Mouse (Mus musculus): ENCODE data around the gene Cnfn. TPM values are rescaled to one million over a fixed set of nuclear protein-coding genes. Genes with fewer than 3 reads are reported as not detected.

The Cnfn gene
- polyA plus RNA-seq, 1 experiment: not detected

DNA sequence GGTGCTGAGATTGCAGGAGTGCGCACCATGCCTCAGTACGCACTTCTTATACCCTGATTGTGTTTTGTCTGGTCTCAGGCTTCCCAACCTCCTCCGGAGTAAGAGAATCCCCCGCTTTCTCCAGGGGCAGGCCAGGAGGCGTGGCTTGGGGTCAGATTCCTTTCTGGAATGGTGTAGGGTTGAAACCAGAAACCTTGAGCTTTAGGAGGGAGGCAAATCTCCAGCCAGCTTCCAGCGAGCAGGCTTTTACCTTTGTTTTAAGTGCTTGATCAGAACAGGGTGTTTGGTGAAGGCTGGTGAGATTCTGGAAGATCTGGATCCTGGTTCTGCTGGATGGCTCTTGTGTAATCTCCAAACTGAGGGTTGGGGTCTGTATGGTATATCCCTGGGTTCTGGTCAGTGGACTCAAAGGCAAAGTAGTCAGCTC, 47.5 kb downstream of the Cnfn start:
- Histone ChIP-seq H3K4me1 (ENCODE audit: control insufficient read depth, insufficient read depth, insufficient read length) (0 out of 2 replicates have a peak, but pooled peaks cover 3% of the 10 kb centered on the region), H3K36me3 (ENCODE audit: control insufficient read depth, insufficient read depth, low read length) (no peaks in the 10 kb centered on the region), H3K27ac (ENCODE audit: insufficient read depth, low read length) (no peak overlapping the region), H3K27me3 (ENCODE audit: control insufficient read depth, insufficient read depth, low read length) (no peaks in the 10 kb centered on the region), H3K4me3 (ENCODE audit: extremely low read depth, insufficient read depth, insufficient read length) (no peak overlapping the region)
- no peak for DNase-seq (ENCODE audit: low read depth in 1 of 2, low spot score in 2 of 2)
- no peak for TF ChIP-seq CTCF (IDR thresholded peaks at IDR 0.05; ENCODE audit: extremely low read depth, insufficient read depth, insufficient read length, insufficient replicate concordance)
- TF ChIP-seq POLR2A (IDR thresholded peaks at IDR 0.05; ENCODE audit: low read depth, low read length): no peak
- 80% methylated on average over 6 of the region's 6 CpGs for WGBS

Other genes with a start within 250 kb of the Cnfn start
- gene Pou2f2, start 190.0 kb downstream of the Cnfn start, polyA plus RNA-seq (2012; rRNA removed): 61.7 and 83.3 TPM in 2 replicates
- 75.5 and 77.0 TPM in 2 replicates for gene Dedd2, start 149.1 kb downstream of the Cnfn start, polyA plus RNA-seq (2012; rRNA removed)
- gene Zfp526, start 148.3 kb downstream of the Cnfn start, polyA plus RNA-seq (2012; rRNA removed): 14.4 and 16.4 TPM in 2 replicates
- 106 and 125 TPM in 2 replicates for gene Gsk3a, start 131.9 kb downstream of the Cnfn start, polyA plus RNA-seq (2012; rRNA removed)
- 17.2 and 21.3 TPM in 2 replicates for gene Erf, start 119.0 kb downstream of the Cnfn start, polyA plus RNA-seq (2012; rRNA removed)
- 112 and 128 TPM in 2 replicates for gene Cic, start 102.0 kb downstream of the Cnfn start, polyA plus RNA-seq (2012; rRNA removed)
- 62.9 and 90.7 TPM in 2 replicates for gene Pafah1b3, start 71.7 kb downstream of the Cnfn start, polyA plus RNA-seq (2012; rRNA removed)
- 0.07 TPM in 1 of 2 replicates, not detected in the other for gene Prr19, start 68.3 kb downstream of the Cnfn start, polyA plus RNA-seq (2012; rRNA removed)
- not detected in 2 replicates for gene Tmem145, start 63.6 kb downstream of the Cnfn start, polyA plus RNA-seq (2012; rRNA removed)
- 11.0 and 11.9 TPM in 2 replicates for gene Megf8, start 52.6 kb downstream of the Cnfn start, polyA plus RNA-seq (2012; rRNA removed)
- 35.0 and 46.0 TPM in 2 replicates for gene Lipe, start 29.0 kb upstream of the Cnfn start, polyA plus RNA-seq (2012; rRNA removed)
- gene Cxcl17, start 43.2 kb upstream of the Cnfn start, polyA plus RNA-seq (2012; rRNA removed): not detected in 2 replicates
- 16.0 and 16.3 TPM in 2 replicates for gene Ceacam1, start 107.9 kb upstream of the Cnfn start, polyA plus RNA-seq (2012; rRNA removed)
- 0.45 and 0.67 TPM in 2 replicates for gene Ceacam2, start 170.1 kb upstream of the Cnfn start, polyA plus RNA-seq (2012; rRNA removed)
- gene Erich4, start 246.2 kb upstream of the Cnfn start, polyA plus RNA-seq (2012; rRNA removed): not detected in 2 replicates
- 74.7 and 91.3 TPM in 2 replicates for gene Dmac2, start 249.7 kb upstream of the Cnfn start, polyA plus RNA-seq (2012; rRNA removed)